Mouse (Mus musculus) myocyte (in vitro differentiated cells): ENCODE measurements around the gene Dnmt1.

Source experiments
- CEBPB ChIP-seq: IDR thresholded peaks from 2 replicates; pipeline ENCODE4 v1.6.1; 2011; ENCODE audit warnings: mild to moderate bottlenecking, moderate library complexity; ENCODE audit not compliant: poor library complexity, insufficient read depth, severe bottlenecking
- E2F4 ChIP-seq: IDR thresholded peaks from one replicate; pipeline ENCODE4 v1.6.1; 2011; ENCODE audit warnings: mild to moderate bottlenecking, control low read depth, moderate library complexity; ENCODE audit not compliant: insufficient read depth
- MAX ChIP-seq: IDR thresholded peaks from one replicate; pipeline ENCODE4 v1.6.1; 2011; ENCODE audit warnings: low read depth, mild to moderate bottlenecking, control low read depth
- MYOD1 ChIP-seq, 3 experiments: IDR thresholded peaks; one replicate each; pipeline ENCODE4 v1.6.1; 2011; ENCODE audit warnings: control low read depth in 2 of 3, low read depth in 2 of 3, mild to moderate bottlenecking in 2 of 3, moderate library complexity in 1 of 3; ENCODE audit not compliant: insufficient read length in 2 of 3, control insufficient read depth in 1 of 3
- MYOG ChIP-seq, 3 experiments: IDR thresholded peaks; one replicate each; pipeline ENCODE4 v1.6.1; 2011; ENCODE audit warnings: control low read depth in 2 of 3, low read depth in 2 of 3, mild to moderate bottlenecking in 2 of 3; ENCODE audit not compliant: insufficient read length in 2 of 3, control insufficient read depth in 1 of 3, insufficient read depth in 1 of 3
- POLR2A ChIP-seq: IDR thresholded peaks from one replicate; pipeline ENCODE4 v1.6.1; 2011; ENCODE audit warnings: low read depth, mild to moderate bottlenecking, control low read depth, moderate library complexity; ENCODE audit not compliant: insufficient read length
- POLR2AphosphoS2 ChIP-seq: IDR thresholded peaks from one replicate; pipeline ENCODE4 v1.6.1; 2011; ENCODE audit warnings: low read depth, control low read depth; ENCODE audit not compliant: insufficient read length
- REST ChIP-seq: IDR thresholded peaks from one replicate; pipeline ENCODE4 v1.6.1; 2011; ENCODE audit warnings: mild to moderate bottlenecking, control low read depth, moderate library complexity; ENCODE audit not compliant: insufficient read depth, insufficient read length
- SRF ChIP-seq: IDR thresholded peaks from one replicate; pipeline ENCODE4 v1.6.1; 2011; ENCODE audit warnings: low read depth; ENCODE audit not compliant: control insufficient read depth, insufficient read length
- TCF12 ChIP-seq: IDR thresholded peaks from one replicate; pipeline ENCODE4 v1.6.1; 2011; ENCODE audit warnings: mild to moderate bottlenecking, control low read depth; ENCODE audit not compliant: poor library complexity, insufficient read depth, severe bottlenecking
- TCF3 ChIP-seq: IDR thresholded peaks from one replicate; pipeline ENCODE4 v1.6.1; 2011; ENCODE audit warnings: low read depth, control low read depth; ENCODE audit not compliant: insufficient read length
- USF1 ChIP-seq: IDR thresholded peaks from one replicate; pipeline ENCODE4 v1.6.1; 2011; ENCODE audit warnings: low read depth, mild to moderate bottlenecking, control low read depth, moderate library complexity

- TF ChIP-seq MYOD1 (IDR thresholded peaks at IDR 0.05; ENCODE audit: control insufficient read depth in 1 of 3, insufficient read length in 2 of 3, low read depth in 2 of 3) = no peak
- TF ChIP-seq POLR2A = no peak
- TF ChIP-seq E2F4 = no peak
- TF ChIP-seq POLR2AphosphoS2 = no peak
- TF ChIP-seq MAX = no peak
- no peak for TF ChIP-seq USF1
- TF ChIP-seq TCF12 = no peak
- TF ChIP-seq TCF3 = no peak
- TF ChIP-seq CEBPB = no peak
- no peak for TF ChIP-seq REST
- TF ChIP-seq MYOG (IDR thresholded peaks at IDR 0.05; ENCODE audit: control insufficient read depth in 1 of 3, insufficient read depth in 1 of 3, insufficient read length in 2 of 3, low read depth in 2 of 3) = no peak
- TF ChIP-seq SRF = no peak
These were observed 48.3 kb upstream of the Dnmt1 start for GRCm38 (mm10) chr9:21008007-21008406.
